Mouse (Mus musculus) neural tube, embryonic 15.5 days (tissue): ENCODE results near the gene Tas2r118. TPM values are rescaled to one million over a fixed set of nuclear protein-coding genes. Genes with fewer than 3 reads are reported as not detected.

Experiments used
- ATAC-seq: fragments of 200-750 bp; cut with Nextera tagmentation; 2 replicates; pipeline ENCODE4 v1.8.0; 2017; ENCODE audit warnings: mild to moderate bottlenecking, moderate TSS enrichment, moderate library complexity; ENCODE audit not compliant: low FRiP score
- H3K27ac ChIP-seq: fragments of 300-500 bp; sonication (generic); replicated peaks from 2 replicates; pipeline ENCODE4 v1.5.1; 2015; ENCODE audit warnings: mild to moderate bottlenecking, inconsistent platforms
- H3K27me3 ChIP-seq: fragments of 300-500 bp; sonication (generic); replicated peaks from 2 replicates; pipeline ENCODE4 v1.6.1; 2015; ENCODE audit warnings: inconsistent platforms
- H3K36me3 ChIP-seq: fragments of 300-500 bp; sonication (generic); 2 replicates; pipeline ENCODE4 v1.6.1; 2015; ENCODE audit warnings: inconsistent platforms
- H3K4me1 ChIP-seq: fragments of 300-500 bp; sonication (generic); 2 replicates; pipeline ENCODE4 v1.6.1; 2015; ENCODE audit warnings: inconsistent platforms
- H3K4me2 ChIP-seq: fragments of 300-500 bp; sonication (generic); 2 replicates; pipeline ENCODE4 v1.6.1; 2015; ENCODE audit warnings: inconsistent platforms, mild to moderate bottlenecking, moderate library complexity
- H3K4me3 ChIP-seq: fragments of 300-500 bp; sonication (generic); replicated peaks from 2 replicates; pipeline ENCODE4 v1.5.1; 2015; ENCODE audit warnings: mild to moderate bottlenecking, inconsistent platforms
- H3K9ac ChIP-seq: fragments of 300-500 bp; sonication (generic); replicated peaks from 2 replicates; pipeline ENCODE4 v1.6.1; 2015; ENCODE audit warnings: mild to moderate bottlenecking, inconsistent platforms
- H3K9me3 ChIP-seq: fragments of 300-500 bp; sonication (generic); replicated peaks from 2 replicates; pipeline ENCODE4 v1.6.1; 2016; ENCODE audit warnings: inconsistent platforms
- WGBS: fragments of 180-500 bp; shearing (Covaris S2); methylation state at CpG from one replicate; pipeline ENCODE4 v1.1.7; 2015; ENCODE audit warnings: mixed read lengths; 5-methylcytosine and 5-hydroxymethylcytosine counted together
- polyA plus RNA-seq: library from polyadenylated mRNA; unstranded; fragments of >200 nt; fragmentation: Nextera tagmentation; extraction: Ambion mirVana; gene quantifications from 2 replicates; pipeline ENCODE4 v1.2.1, GENCODE M21; 2015

The Tas2r118 gene
- not detected in 2 replicates for polyA plus RNA-seq

GRCm38 (mm10) chr6:23969960-23970359, at the start of gene Tas2r118:
Tas2r118 (minus strand) TSS chr6:23970060.
- Histone ChIP-seq H3K36me3 (no peaks in the 10 kb centered on the region), H3K9me3 (no peaks in the 10 kb centered on the region), H3K4me2 (no peak within 1 kb of the TSS), H3K4me1 (no peaks in the 10 kb centered on the region), H3K4me3 (no peak within 1 kb of the TSS), H3K9ac (no peak within 1 kb of the TSS), H3K27ac (no peak within 1 kb of the TSS), H3K27me3 (no peaks in the 10 kb centered on the region)
- 98% methylated on average over 5 of the region's 5 CpGs for WGBS
- ATAC-seq, result no peak

- no peak overlapping the region for H3K27ac ChIP-seq
- no peak overlapping the region for H3K4me2 ChIP-seq
- WGBS, result 90% methylated on average over 5 of the region's 5 CpGs
Observed at GRCm38 (mm10) chr6:24018320-24018719, 48.5 kb upstream of the Tas2r118 start.

DNA sequence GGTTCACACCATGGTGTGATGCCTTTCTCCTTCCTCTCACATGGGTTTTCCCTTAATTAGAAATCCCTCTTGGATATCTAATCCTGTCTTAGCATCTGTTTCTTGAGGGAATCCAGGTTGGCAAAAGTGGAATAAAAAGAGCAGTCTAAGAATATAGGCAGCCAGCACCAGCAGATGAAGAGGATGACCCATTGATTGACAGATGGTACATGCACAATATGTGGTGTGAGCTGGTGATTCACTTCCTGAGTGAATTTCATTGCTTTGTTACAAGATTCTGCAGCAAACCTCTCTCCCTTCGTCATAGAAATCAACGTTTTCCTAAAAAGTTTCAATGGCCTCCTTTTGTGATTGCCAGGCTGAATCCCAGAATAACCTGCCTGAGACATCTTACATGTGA, 23.4 kb upstream of the Tas2r118 start:
- H3K27me3 ChIP-seq, result no peaks in the 10 kb centered on the region
- no peak overlapping the region for H3K9ac ChIP-seq
- H3K36me3 ChIP-seq, result no peaks in the 10 kb centered on the region
- ATAC-seq, result no peak
- H3K4me1 ChIP-seq, result no peaks in the 10 kb centered on the region
- 78% methylated on average over 2 of the region's 2 CpGs for WGBS
- no peaks in the 10 kb centered on the region for H3K9me3 ChIP-seq
- no peak overlapping the region for H3K4me2 ChIP-seq
- no peak overlapping the region for H3K4me3 ChIP-seq
- no peak overlapping the region for H3K27ac ChIP-seq

More at GRCm38 (mm10) chr6:24018320-24018719, 48.5 kb upstream of the Tas2r118 start:
- ATAC-seq, result no peak
- Histone ChIP-seq H3K27me3 (no peaks in the 10 kb centered on the region), H3K36me3 (no peaks in the 10 kb centered on the region), H3K4me3 (no peak overlapping the region), H3K9me3 (0 out of 2 replicates have a peak, but pooled peaks cover 4% of the 10 kb centered on the region), H3K9ac (no peak overlapping the region), H3K4me1 (no peaks in the 10 kb centered on the region)

DNA sequence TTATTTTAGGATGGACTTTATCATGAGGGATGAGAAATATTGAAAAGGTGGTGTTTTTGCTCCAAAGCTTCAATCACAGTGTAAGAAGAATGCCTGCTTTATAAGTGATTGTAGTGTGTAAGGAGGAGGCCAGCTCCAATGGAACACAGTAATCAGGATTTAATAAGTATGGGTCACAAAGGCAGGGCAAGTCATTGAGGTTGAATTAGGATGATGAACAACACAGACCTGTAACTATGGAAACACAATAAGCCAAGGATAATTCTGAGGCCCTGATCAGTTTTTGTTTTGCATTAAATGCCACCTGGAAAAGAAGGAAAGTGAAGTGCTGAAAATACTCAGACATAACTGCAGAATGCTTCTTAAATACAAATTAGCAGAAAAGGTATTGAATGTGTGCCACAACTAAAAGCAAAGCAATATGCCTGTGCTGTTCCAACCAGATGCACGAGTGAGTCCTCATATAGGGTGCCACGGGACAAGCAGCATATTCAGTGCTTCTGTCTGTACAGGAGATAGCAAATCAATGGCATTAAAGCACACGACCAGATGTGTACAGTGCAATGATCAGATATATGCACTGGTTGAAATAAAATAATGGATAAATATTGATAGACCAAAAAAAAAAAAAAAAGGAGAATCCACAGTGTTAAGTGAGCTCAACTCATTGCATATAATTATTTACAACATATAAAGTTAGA, 21.0 kb upstream of the Tas2r118 start:
- Histone ChIP-seq H3K9ac (no peak overlapping the region), H3K27me3 (no peaks in the 10 kb centered on the region), H3K4me2 (no peak overlapping the region), H3K9me3 (no peaks in the 10 kb centered on the region), H3K4me1 (no peaks in the 10 kb centered on the region), H3K27ac (no peak overlapping the region), H3K36me3 (no peaks in the 10 kb centered on the region), H3K4me3 (no peak overlapping the region)
- ATAC-seq, result no peak
- 45% methylated on average over 3 of the region's 3 CpGs for WGBS

- no peak overlapping the region for H3K9ac ChIP-seq
- no peak overlapping the region for H3K4me3 ChIP-seq
- H3K4me2 ChIP-seq, result no peak overlapping the region
- H3K27ac ChIP-seq, result no peak overlapping the region
- ATAC-seq, result no peak
- H3K36me3 ChIP-seq, result no peaks in the 10 kb centered on the region
- H3K4me1 ChIP-seq, result no peaks in the 10 kb centered on the region
- no peaks in the 10 kb centered on the region for H3K27me3 ChIP-seq
- 98% methylated on average over 1 of the region's 1 CpGs for WGBS
- H3K9me3 ChIP-seq, result no peaks in the 10 kb centered on the region
Observed at GRCm38 (mm10) chr6:23986293-23986692, 16.4 kb upstream of the Tas2r118 start.

DNA sequence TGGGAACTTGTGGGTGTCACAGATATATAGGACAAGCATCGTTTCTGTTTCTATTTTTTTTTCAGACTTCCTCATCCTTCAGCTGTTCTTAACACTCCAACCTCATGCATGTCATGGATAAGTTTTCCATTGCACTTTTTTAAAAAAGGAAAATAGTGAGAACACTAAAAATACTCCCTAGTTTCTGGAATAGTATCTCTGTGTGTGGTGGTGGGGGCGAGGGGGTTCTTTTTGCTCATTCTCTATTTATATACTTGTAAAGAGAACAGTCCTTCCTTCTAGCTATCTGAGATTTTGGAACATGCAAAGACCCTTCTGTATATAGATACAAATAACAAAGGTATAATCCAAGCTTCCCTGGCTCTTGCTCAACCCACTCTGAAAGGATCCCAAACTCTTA, 2.9 kb downstream of the Tas2r118 start:
- H3K4me2 ChIP-seq, result no peak overlapping the region
- H3K4me1 ChIP-seq, result no peaks in the 10 kb centered on the region
- 75% methylated on average over 2 of the region's 2 CpGs for WGBS
- no peak for ATAC-seq
- H3K36me3 ChIP-seq, result no peaks in the 10 kb centered on the region
- H3K9me3 ChIP-seq, result no peaks in the 10 kb centered on the region
- no peak overlapping the region for H3K27ac ChIP-seq
- H3K9ac ChIP-seq, result no peak overlapping the region
- no peaks in the 10 kb centered on the region for H3K27me3 ChIP-seq
- no peak overlapping the region for H3K4me3 ChIP-seq

DNA sequence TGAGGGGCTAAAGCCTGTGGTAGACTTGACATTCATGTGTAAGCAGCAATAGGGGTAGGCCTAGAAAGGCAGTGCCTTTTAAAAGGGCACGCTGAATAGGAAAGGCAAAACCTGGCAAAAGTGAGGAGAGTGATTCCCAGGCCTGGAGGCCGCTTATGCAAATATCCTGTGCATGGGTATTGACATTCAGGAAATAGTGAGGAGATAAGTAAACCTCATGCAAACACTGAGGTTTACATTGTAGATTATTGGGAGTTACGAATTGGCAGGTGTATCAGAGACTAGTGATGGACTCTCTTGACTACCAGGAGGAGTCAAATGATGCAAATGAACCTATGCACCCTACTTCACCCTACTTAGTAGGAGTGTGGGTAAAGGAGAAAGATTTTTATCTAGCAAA, 3.9 kb downstream of the Tas2r118 start:
- ATAC-seq, result no peak
- no peaks in the 10 kb centered on the region for H3K4me1 ChIP-seq
- H3K9me3 ChIP-seq, result no peaks in the 10 kb centered on the region
- H3K27me3 ChIP-seq, result no peaks in the 10 kb centered on the region
- H3K4me3 ChIP-seq, result no peak overlapping the region
- H3K27ac ChIP-seq, result no peak overlapping the region
- no peak overlapping the region for H3K4me2 ChIP-seq
- WGBS, result 83% methylated on average over 3 of the region's 3 CpGs
- H3K36me3 ChIP-seq, result no peaks in the 10 kb centered on the region
- H3K9ac ChIP-seq, result no peak overlapping the region

- Histone ChIP-seq H3K27ac (no peak overlapping the region), H3K4me3 (no peak overlapping the region), H3K9ac (no peak overlapping the region), H3K27me3 (no peaks in the 10 kb centered on the region), H3K4me1 (no peaks in the 10 kb centered on the region), H3K4me2 (no peak overlapping the region), H3K36me3 (no peaks in the 10 kb centered on the region), H3K9me3 (no peaks in the 10 kb centered on the region)
- 86% methylated on average over 1 of the region's 1 CpGs for WGBS
- ATAC-seq, result no peak
Observed at GRCm38 (mm10) chr6:23963741-23964140, 6.1 kb downstream of the Tas2r118 start.

DNA sequence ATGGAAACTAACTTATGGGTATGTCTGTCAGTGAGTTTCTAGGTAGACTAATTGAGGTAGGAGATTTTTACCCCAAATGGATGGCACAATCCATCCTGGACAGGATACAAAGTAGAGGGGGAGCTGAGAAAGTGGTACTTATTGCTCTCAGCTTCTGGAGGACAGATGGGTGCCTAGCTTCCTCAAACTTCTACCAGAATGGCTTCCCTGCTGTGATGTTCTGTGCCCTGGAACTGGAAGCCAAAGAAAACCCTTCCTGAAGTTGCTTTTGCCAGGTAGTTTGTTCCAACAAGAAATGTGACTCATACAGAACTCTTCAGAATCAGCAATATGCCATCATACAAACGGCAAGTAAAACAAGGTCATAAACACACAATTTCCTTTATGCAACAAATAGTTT, 29.1 kb downstream of the Tas2r118 start:
- Histone ChIP-seq H3K4me1 (no peaks in the 10 kb centered on the region), H3K9me3 (no peaks in the 10 kb centered on the region), H3K36me3 (no peaks in the 10 kb centered on the region), H3K4me2 (no peak overlapping the region), H3K9ac (no peak overlapping the region), H3K27me3 (no peaks in the 10 kb centered on the region), H3K4me3 (no peak overlapping the region), H3K27ac (no peak overlapping the region)
- 89% methylated on average over 1 of the region's 1 CpGs for WGBS
- ATAC-seq, result no peak

GRCm38 (mm10) chr6:23938575-23939488, 31.0 kb downstream of the Tas2r118 start:
- Histone ChIP-seq H3K27me3 (no peaks in the 10 kb centered on the region), H3K27ac (no peak overlapping the region), H3K4me3 (no peak overlapping the region), H3K4me2 (no peak overlapping the region), H3K9ac (no peak overlapping the region), H3K9me3 (no peaks in the 10 kb centered on the region), H3K4me1 (no peaks in the 10 kb centered on the region), H3K36me3 (no peaks in the 10 kb centered on the region)
- WGBS, result 77% methylated on average over 2 of the region's 2 CpGs
- no peak for ATAC-seq

DNA sequence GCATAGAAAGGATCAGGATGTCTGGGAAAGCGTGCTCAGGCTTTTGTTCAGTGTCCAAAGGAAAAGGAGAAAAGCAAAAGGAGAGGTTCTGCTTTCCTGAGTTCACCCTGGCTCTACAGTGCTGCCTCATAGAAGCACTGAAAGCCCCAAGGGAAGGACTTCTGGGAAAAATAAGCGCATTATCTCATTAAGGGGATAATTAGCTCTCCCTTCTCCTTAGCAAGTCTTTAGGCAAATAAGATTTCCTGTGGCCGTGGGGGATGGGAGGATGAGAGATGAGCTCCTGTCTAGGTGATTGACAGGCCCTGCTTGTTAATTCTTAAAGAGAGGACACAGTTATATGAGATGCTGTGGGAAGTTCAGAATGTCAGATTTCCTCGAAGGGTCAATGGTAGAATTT, 33.4 kb downstream of the Tas2r118 start:
- no peak for ATAC-seq
- H3K9ac ChIP-seq, result no peak overlapping the region

DNA sequence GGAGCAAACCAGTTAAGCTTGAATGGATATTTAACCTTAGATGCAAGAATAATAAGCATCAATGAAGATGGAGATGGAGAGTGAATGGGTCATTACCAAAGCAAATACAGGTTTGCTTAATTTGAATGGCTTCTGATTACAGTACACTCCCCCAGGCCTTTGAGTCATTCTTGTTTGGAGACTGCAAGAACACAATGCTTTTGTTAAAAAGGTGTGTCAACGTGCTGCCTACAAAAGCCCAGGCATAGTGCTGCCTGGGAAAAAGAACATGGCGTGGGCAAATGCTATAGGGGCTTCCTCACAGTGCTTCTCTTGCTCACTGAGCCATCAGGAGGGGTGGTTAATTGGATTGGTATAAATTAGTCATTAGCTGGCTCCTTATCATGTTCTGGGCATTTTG, 46.1 kb downstream of the Tas2r118 start:
- Histone ChIP-seq H3K27me3 (no peaks in the 10 kb centered on the region), H3K36me3 (no peaks in the 10 kb centered on the region), H3K4me2 (no peak overlapping the region), H3K9me3 (no peaks in the 10 kb centered on the region), H3K4me1 (no peaks in the 10 kb centered on the region), H3K27ac (no peak overlapping the region), H3K9ac (no peak overlapping the region), H3K4me3 (no peak overlapping the region)
- WGBS, result 37% methylated on average over 2 of the region's 2 CpGs
- ATAC-seq, result no peak

More for the DNA sequence above, 33.4 kb downstream of the Tas2r118 start:
- Histone ChIP-seq H3K27ac (no peak overlapping the region), H3K4me2 (no peak overlapping the region), H3K36me3 (no peaks in the 10 kb centered on the region), H3K27me3 (no peaks in the 10 kb centered on the region), H3K4me3 (no peak overlapping the region), H3K4me1 (no peaks in the 10 kb centered on the region), H3K9me3 (no peaks in the 10 kb centered on the region)
- whole genome bisulfite sequencing, result 56% methylated on average over 4 of the region's 4 CpGs
